Mouse (Mus musculus) thymus, postnatal 4 days (tissue): ENCODE results near the gene Lrrc47.

ENCODE experiments used
- DNase-seq: peaks from one replicate; pipeline ENCODE4 v3.0.0; 2021

The Lrrc47 gene

DNA sequence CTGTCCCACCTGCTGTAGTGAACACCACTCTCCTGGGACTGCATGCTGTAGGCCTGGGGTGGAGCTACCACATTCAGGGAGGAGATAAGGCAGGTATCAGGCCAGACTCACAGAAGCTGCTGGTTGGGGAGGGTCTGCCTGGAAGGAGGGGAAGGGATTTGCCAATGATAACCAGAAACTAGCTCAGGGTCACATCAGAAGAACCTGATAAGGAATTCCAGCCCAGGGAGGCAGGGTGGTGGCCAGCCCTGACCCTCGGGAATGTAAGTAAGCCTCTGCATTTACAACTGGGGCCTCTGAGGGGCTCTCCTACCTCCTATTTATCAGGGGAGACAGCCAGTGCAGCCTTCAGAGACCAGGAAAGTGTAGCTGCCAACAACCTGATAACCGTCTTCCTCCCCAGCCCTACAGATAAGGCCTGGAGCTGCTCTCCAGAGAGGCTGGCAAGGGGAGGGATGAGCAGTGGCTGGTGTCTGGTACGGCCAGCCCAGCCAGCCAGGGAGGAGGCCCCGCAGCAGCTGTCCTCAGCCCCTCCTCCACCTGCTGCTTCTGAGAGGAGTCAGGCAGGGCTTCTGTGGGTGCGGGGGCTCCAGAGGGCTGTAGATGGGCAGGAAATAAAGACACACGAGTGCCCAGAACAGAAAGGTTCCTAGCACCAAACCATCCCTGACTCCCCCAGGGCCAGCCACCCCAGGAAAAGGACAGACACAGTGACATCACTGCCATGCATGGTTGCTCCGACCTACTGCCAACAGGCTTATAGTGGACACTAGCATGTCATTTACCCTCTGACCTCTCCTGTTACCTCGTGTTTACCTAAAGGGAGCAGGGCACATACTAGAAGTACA, 12.4 kb downstream of the Lrrc47 start:
- no peak for DNase-seq

GRCm38 (mm10) chr4:154024729-154025521, 13.4 kb downstream of the Lrrc47 start:
- DNase-seq, result no peak

- DNase-seq, result peak; percentile 61
Observed at GRCm38 (mm10) chr4:154025641-154026440, 14.3 kb downstream of the Lrrc47 start, which contains the start of gene Smim1. Smim1 (minus strand) TSS chr4:154026230.

- no peak for DNase-seq
Observed at GRCm38 (mm10) chr4:154026441-154026761, 14.9 kb downstream of the Lrrc47 start.

DNA sequence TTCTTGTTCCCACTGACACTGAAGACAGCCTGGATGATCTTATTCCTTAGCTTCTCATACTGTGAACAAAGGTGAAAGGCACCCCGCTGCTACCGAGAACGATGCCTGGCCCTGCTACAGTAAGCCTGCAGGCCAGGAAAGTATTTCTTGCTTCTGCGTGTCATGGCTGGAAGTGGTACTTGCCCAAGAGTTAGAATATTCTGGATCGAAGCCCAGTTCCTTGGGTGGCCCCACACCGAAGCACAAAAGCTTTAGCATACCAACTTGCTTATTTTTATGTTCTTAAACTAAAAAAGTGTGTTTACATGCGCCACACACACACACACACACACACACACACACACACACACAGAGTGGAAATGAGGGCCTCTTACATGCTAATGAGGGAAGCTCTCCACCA, 16.5 kb downstream of the Lrrc47 start:
- DNase-seq, result no peak

- peak; percentile 63 for DNase-seq
Observed at GRCm38 (mm10) chr4:154028646-154029045, 17.1 kb downstream of the Lrrc47 start.

- DNase-seq, result no peak
Observed at GRCm38 (mm10) chr4:154037123-154037522, 25.6 kb downstream of the Lrrc47 start.

DNA sequence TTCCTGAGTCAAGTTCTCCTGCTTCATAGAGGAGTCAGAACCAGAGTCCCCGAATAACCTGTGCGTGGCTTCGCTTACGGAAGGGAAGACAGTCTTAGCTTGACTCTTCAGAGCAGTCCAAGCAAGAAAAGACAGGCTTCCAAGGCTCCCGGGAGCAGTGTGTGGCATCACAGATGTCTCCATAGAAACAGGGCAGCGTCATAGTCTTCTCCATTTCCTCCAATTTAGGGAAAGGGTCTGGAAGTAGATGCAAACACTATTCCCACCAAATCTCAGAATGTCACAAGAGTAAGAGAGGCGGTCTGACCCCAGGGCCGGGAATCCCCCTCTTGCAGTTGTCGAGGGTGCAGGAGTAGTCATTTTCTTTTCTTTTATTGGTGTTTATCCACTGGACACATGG, 31.0 kb downstream of the Lrrc47 start, which contains the start of gene Ccdc27:
Gene Ccdc27 (minus strand): TSS at position 101 of the 400 bp plus-strand sequence.
- no peak for DNase-seq

GRCm38 (mm10) chr4:154045837-154046236, 34.3 kb downstream of the Lrrc47 start:
- no peak for DNase-seq

DNA sequence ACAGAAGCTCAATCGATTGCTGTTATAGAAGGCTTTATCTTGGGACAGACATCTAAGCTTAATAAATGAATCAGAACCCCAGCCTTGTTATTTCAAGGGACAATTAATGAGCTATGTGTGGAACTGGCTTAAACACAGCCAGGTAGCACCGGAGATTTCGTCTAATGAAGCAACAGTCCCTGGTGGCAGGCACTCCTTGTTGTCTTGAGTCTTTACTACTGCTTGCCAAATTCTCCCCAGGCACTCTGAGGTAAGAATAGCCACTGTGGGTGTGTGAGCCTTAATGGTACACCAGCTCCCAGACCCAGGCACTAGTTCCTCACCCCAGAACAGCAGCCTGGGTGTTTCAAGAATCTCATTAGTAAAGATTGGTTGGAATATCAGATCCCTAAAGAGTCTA, 39.9 kb downstream of the Lrrc47 start:
- no peak for DNase-seq

DNA sequence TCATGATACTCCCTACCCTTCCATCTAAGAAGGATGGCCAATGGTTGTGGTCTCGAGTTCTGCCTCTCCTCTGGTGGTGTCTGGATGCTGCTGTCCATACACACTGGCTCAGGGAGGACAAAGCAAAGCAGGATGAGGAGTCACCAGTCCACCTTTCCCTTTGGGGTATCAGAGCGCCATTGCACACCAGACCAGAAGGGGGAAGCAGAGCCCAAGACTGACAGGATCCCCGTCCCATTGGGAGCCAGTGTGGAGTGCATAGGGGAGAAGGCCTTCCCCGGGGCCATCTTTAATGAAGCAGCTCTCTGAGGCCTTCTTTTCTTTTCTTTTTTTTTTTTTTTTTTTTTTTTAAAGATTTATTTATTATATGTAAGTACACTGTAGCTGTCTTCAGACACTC, 41.5 kb downstream of the Lrrc47 start:
- no peak for DNase-seq

DNA sequence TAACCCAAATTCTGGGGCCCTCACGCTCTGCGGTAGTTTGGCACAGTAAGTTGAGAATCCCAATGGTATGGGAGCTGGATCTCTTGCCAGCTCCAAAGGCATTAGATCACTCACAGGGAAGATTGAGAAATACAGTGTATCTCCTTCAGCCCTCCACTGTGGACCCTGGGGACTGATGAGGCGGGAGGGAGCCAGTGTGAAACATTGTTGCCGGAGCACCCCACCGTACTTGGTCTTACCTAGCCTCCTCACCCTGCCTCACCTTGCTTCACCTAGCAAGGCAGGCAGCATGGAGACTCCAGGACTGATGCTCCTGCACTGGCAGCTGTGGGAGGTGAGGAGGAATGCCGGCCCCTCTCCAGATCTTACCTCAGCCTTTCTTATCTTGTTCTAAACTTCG, 44.0 kb downstream of the Lrrc47 start:
- DNase-seq, result no peak

GRCm38 (mm10) chr4:154056046-154056445, 44.5 kb downstream of the Lrrc47 start:
- DNase-seq, result no peak

DNA sequence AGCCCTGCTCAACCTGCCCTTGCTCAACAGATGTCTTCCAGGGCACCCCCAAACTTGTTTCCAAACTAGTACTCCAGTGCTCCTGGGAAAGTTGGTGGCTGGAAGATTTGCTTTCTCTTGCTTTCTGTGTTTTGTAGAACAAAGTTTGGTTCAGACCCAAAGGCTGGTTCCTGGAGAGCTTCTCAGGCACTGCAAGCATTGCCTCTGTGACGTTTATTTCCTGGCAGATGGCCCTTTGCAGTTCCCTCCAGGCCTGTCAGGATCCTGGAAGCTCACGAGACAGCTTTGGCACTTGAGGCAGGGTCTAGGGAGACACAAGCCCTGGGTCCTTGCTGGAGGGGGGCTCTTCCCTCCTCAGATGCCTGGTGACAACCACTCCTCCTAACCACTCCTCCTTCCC, 45.1 kb downstream of the Lrrc47 start:
- DNase-seq, result no peak

DNA sequence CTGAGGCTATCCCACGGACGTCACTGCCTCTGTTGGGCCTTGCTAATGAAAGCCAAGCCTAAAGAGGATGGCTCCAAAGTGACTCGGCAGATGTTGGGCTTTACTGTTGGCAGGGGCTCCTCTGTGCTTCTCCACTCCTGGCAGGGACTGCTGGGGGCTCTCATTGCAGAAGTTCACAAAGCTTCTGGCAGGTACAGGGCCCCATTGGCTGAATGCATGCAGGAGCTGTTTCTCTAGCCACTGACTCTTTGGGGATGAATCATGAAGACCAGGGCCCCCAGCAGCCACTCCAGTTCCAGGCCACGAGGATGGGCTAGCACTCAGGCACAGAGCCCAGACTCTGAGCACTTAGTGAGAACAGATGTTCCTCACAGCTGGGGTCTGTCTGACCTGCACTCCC, 46.2 kb downstream of the Lrrc47 start:
- DNase-seq, result no peak

DNA sequence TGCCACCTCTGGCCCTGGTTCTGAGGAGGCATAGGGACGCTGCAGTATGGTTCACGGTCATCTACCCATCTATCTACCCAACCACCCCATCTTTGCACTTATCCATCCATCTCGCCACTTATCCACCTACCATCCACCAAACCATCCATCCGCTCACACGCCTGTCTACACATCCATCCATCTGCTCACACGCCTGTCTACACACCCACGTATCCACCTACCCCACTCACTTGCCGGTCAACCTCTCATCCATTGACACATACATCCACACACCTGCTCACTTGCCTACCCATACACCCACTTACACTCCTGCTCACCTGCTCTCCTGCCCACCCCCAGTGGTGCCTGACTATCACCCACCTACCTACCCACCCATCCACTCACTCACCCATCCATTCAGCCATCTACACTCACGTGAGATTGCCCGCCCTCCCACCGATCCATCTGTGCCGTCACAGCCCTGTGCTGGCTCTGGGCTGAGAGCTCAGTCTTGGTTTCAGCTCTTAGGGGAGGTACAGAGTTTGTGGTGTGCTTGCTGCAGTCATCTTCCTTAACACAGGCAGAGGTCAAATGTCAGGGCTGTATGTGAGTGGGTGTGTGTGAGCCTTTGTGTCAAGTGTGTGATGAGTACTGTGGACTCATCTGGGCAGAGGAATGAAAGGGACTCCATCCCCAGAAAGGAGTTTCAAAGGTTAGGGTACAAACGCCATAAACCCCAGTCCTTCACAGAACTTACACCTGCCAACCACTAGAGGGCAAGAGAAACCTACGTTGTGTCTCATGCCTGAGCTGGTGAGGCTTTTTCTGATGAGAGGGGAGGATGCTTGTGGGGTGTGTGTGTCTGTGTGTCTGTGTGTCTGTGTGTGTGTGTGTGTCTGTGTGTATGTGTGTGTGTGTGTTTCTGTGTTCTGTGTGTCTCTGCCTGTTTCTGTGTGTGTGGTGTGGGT, 53.6 kb downstream of the Lrrc47 start:
- DNase-seq, result peak; percentile 16

DNA sequence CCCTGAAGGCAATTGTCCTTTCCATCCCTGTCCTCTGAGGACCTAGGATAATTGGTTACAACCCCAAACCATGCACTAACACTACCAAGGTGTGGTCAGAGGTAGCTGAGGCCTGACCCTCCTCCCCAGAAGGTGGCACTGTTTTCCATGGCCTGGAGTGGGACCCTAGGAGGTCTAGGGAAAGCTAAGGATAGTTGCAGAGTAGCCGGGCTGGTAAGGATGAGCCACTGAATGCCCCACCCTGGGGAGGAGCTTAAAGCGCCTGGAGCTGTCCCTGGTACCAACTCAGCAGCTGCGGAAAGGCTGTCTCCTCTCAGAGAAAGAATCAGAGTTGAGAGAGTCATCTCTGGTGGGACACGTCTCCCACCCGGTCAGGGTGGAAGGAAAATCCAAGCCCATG, 59.4 kb downstream of the Lrrc47 start:
- peak; percentile 18 for DNase-seq
